17 mouse cellular contexts compared by ENCODE assay signal in genomic region chr14:76957136-76957535, GRCm38 (mm10).
"Had no signal": no experiment of that assay in that cellular context is flagged by ENCODE, and none has a peak within 500 bp of the region (broad histone marks: within the 10 kb centered on the region; RNA-seq: fewer than 3 reads in every experiment).

No protein-coding gene starts in this region.

- H3K4me2 ChIP-seq: limb, embryonic 13.5 days; liver, embryonic 12.5 days; liver, embryonic 15.5 days; lung, embryonic 15.5 days; midbrain, embryonic 12.5 days had no signal

- H3K4me3 ChIP-seq: layer of hippocampus, adult 2 months; limb, embryonic 10.5 days; limb, embryonic 13.5 days; liver, embryonic 12.5 days; liver, embryonic 15.5 days; lung, embryonic 15.5 days; megakaryocyte, embryonic 14.5 days; midbrain, embryonic 12.5 days had no signal

- H3K27me3 ChIP-seq: limb, embryonic 13.5 days; liver, embryonic 12.5 days; liver, embryonic 15.5 days; lung, embryonic 15.5 days; midbrain, embryonic 12.5 days had no signal

- H3K9me3 ChIP-seq: limb, embryonic 10.5 days; limb, embryonic 13.5 days; liver, embryonic 12.5 days; liver, embryonic 15.5 days; lung, embryonic 15.5 days; megakaryocyte, embryonic 14.5 days; midbrain, embryonic 12.5 days had no signal

- H3K27ac ChIP-seq: kidney, postnatal 0 days; layer of hippocampus, adult 2 months; limb, embryonic 10.5 days; limb, embryonic 13.5 days; liver, embryonic 12.5 days; liver, embryonic 15.5 days; lung, embryonic 15.5 days; midbrain, embryonic 12.5 days had no signal

- DNase-seq: kidney, postnatal 25 days; layer of hippocampus, adult 9-11 months; liver; lung, adult 18-20 months; lung, postnatal 10 days; lung, postnatal 36 days; thymus, adult 18-20 months; thymus, postnatal 36 days had no signal

- H3K4me1 ChIP-seq: liver, embryonic 12.5 days; liver, embryonic 15.5 days; lung, embryonic 15.5 days had no signal

- ATAC-seq: liver, embryonic 12.5 days had no signal

- H3K9ac ChIP-seq: limb, embryonic 13.5 days; liver, embryonic 12.5 days; liver, embryonic 15.5 days; lung, embryonic 15.5 days; midbrain, embryonic 12.5 days had no signal

- H3K36me3 ChIP-seq: limb, embryonic 10.5 days; limb, embryonic 13.5 days; liver, embryonic 12.5 days; liver, embryonic 15.5 days; lung, embryonic 15.5 days; midbrain, embryonic 12.5 days had no signal
